ENCODE assay signal across 28 mouse cellular contexts in genomic region chr16:47568051-47568450, GRCm38 (mm10).
"Had no signal": no experiment of that assay in that cellular context is flagged by ENCODE, and none has a peak within 500 bp of the region (broad histone marks: within the 10 kb centered on the region; RNA-seq: fewer than 3 reads in every experiment).

No protein-coding gene starts in this region.

- H3K4me1 ChIP-seq: heart, embryonic 13.5 days; heart, embryonic 15.5 days; hindbrain, embryonic 10.5 days; hindbrain, embryonic 12.5 days; hindbrain, embryonic 13.5 days; hindbrain, embryonic 15.5 days; intestine, embryonic 15.5 days; kidney, embryonic 15.5 days had no signal

- H3K27me3 ChIP-seq: heart, embryonic 13.5 days; heart, embryonic 15.5 days; hindbrain, embryonic 12.5 days; hindbrain, embryonic 13.5 days; hindbrain, embryonic 15.5 days; intestine, embryonic 15.5 days; kidney, embryonic 15.5 days had no signal

- H3K27ac ChIP-seq: heart, embryonic 13.5 days; heart, embryonic 15.5 days; hindbrain, embryonic 10.5 days; hindbrain, embryonic 12.5 days; hindbrain, embryonic 13.5 days; hindbrain, embryonic 14.5 days; hindbrain, embryonic 15.5 days; hindbrain, postnatal 0 days; intestine, embryonic 15.5 days; kidney, embryonic 15.5 days; kidney, postnatal 0 days; layer of hippocampus, adult 2 months; left cerebral cortex, adult 2 months had no signal

- H3K36me3 ChIP-seq: heart, embryonic 13.5 days; heart, embryonic 15.5 days; hindbrain, embryonic 10.5 days; hindbrain, embryonic 12.5 days; hindbrain, embryonic 13.5 days; hindbrain, embryonic 15.5 days; intestine, embryonic 15.5 days; kidney, embryonic 15.5 days had no signal

- DNase-seq: heart, postnatal 10 days; heart, postnatal 14 days; heart, postnatal 36 days; heart, postnatal 4 days; kidney, adult 11 months; kidney, adult 18-20 months; kidney, adult 2 months; kidney, adult 8-10 months; kidney, adult 9 months; kidney, postnatal 10 days; kidney, postnatal 14 days; kidney, postnatal 25 days; kidney, postnatal 4 days; layer of hippocampus, adult 9-11 months; layer of hippocampus, postnatal 36 days had no signal

- H3K4me3 ChIP-seq: heart, embryonic 13.5 days; heart, embryonic 15.5 days; hindbrain, embryonic 10.5 days; hindbrain, embryonic 12.5 days; hindbrain, embryonic 13.5 days; hindbrain, embryonic 15.5 days; intestine, embryonic 15.5 days; kidney, embryonic 15.5 days; layer of hippocampus, adult 2 months; left cerebral cortex, adult 2 months had no signal
